Mouse (Mus musculus) spleen, adult 2 months (tissue): ENCODE results near the gene Pheta1.

Source experiments
- CTCF ChIP-seq: fragments of 200-500 bp; IDR thresholded peaks from 2 replicates; pipeline ENCODE4 v1.5.1; 2011; ENCODE audit warnings: mild to moderate bottlenecking, inconsistent platforms; ENCODE audit not compliant: insufficient read depth, insufficient read length, insufficient replicate concordance; ENCODE audit errors: extremely low read depth
- POLR2A ChIP-seq: fragments of 200-500 bp; IDR thresholded peaks from 2 replicates; pipeline ENCODE4 v1.6.1; 2011; ENCODE audit warnings: low read depth, low read length, inconsistent platforms

DNA sequence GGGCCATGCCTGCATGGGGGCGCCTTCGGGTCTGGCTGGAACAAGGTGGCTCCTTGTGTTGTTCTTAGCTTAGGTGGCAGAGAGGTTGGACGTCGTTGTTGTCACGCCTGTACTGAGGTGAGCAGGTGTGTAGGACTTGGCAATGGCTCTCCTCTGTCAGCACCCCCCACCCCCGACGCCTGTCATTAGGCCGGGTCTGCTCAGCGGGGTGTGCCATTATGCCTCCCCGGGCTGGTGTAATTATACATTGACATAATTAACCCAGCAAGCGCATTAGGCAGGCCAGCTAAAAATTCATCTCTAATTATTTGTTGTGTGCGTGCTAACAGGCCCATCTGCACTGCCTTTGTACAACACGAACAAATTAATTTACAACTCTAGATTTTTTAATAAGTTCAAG, 40.6 kb downstream of the Pheta1 start:
- TF ChIP-seq POLR2A = no peak
- TF ChIP-seq CTCF = no peak
